Comparison of ENCODE assay signal across 17 mouse cellular contexts in genomic region chr4:119894797-119895458, GRCm38 (mm10).
A peak's percentile ranks its signal among the peaks of the same experiment; 100 is the strongest.
DNase-seq lines count a peak whose midpoint lies in the region; ATAC-seq and TF ChIP-seq lines count a peak whose summit lies in the region.
"Had no signal": no experiment of that assay in that cellular context is flagged by ENCODE, and none has a peak within 500 bp of the region (broad histone marks: within the 10 kb centered on the region; RNA-seq: fewer than 3 reads in every experiment).

No protein-coding gene starts in this region.

- H3K4me1 ChIP-seq in heart, embryonic 10.5 days, result 0 out of 2 replicates have a peak, but pooled peaks cover 4% of the 10 kb centered on the region
- H3K4me1 ChIP-seq in lung, postnatal 0 days (ENCODE audit: insufficient read depth, low read depth, low read length), result no peaks in the 10 kb centered on the region
- 0 out of 2 replicates have a peak, but pooled peaks cover 2% of the 10 kb centered on the region for H3K4me1 ChIP-seq in midbrain, embryonic 15.5 days
- H3K4me1 ChIP-seq: neural tube, embryonic 12.5 days had no signal

- TF ChIP-seq EP300 in lung, postnatal 0 days (IDR thresholded peaks at IDR 0.05), result no peak

- no peak overlapping the region for H3K4me2 ChIP-seq in lung, postnatal 0 days (replicated peaks; ENCODE audit: low read depth, low read length)
- no peak overlapping the region for H3K4me2 ChIP-seq in midbrain, embryonic 15.5 days
- H3K4me2 ChIP-seq: forebrain, embryonic 12.5 days; neural tube, embryonic 12.5 days had no signal

- 56% methylated on average over 13 of the region's 13 CpGs for WGBS in heart, embryonic 10.5 days
- 50% methylated on average over 13 of the region's 13 CpGs for WGBS in lung, postnatal 0 days
- 56% methylated on average over 13 of the region's 13 CpGs for WGBS in midbrain, embryonic 15.5 days

- peak; percentile 88 for DNase-seq in heart, embryonic 10.5 days (ENCODE audit: low spot score)
- DNase-seq in heart, adult 11 months, result no peak
- DNase-seq in lung, postnatal 0 days (ENCODE audit: low spot score), result no peak
- no peak for DNase-seq in lung, postnatal 4 days
- DNase-seq in liver, result peak; percentile 89
- DNase-seq in adrenal gland, postnatal 25 days, result no peak
- no peak for DNase-seq in adrenal gland, postnatal 14 days
- DNase-seq: cerebellum, adult 11 months; gastrocnemius, postnatal 36 days; heart, postnatal 36 days; lung, adult 18-20 months had no signal

- no peaks in the 10 kb centered on the region for H3K9me3 ChIP-seq in heart, embryonic 10.5 days
- no peaks in the 10 kb centered on the region for H3K9me3 ChIP-seq in lung, postnatal 0 days (ENCODE audit: low read length)
- no peaks in the 10 kb centered on the region for H3K9me3 ChIP-seq in midbrain, embryonic 15.5 days
- H3K9me3 ChIP-seq: forebrain, embryonic 12.5 days; neural tube, embryonic 12.5 days had no signal

- H3K9ac ChIP-seq in lung, postnatal 0 days (replicated peaks; ENCODE audit: low read depth), result no peak overlapping the region
- no peak overlapping the region for H3K9ac ChIP-seq in midbrain, embryonic 15.5 days
- H3K9ac ChIP-seq: forebrain, embryonic 12.5 days; neural tube, embryonic 12.5 days had no signal

- H3K36me3 ChIP-seq in heart, embryonic 10.5 days, result no peaks in the 10 kb centered on the region
- no peaks in the 10 kb centered on the region for H3K36me3 ChIP-seq in lung, postnatal 0 days (ENCODE audit: insufficient read depth, low read length)
- H3K36me3 ChIP-seq in midbrain, embryonic 15.5 days (replicated peaks), result no peaks in the 10 kb centered on the region
- H3K36me3 ChIP-seq: forebrain, embryonic 12.5 days; G1E; neural tube, embryonic 12.5 days had no signal

- no peak; the same call in 1 of the 2 replicates for ATAC-seq in lung, postnatal 0 days
- ATAC-seq in midbrain, embryonic 15.5 days (replicated peaks), result peak; percentile 91
- ATAC-seq: activated CD4-positive, CD25-positive, alpha-beta regulatory T cell, adult 4 months had no signal

- no peak for TF ChIP-seq CTCF in lung, postnatal 0 days (IDR thresholded peaks at IDR 0.05)

- H3K27me3 ChIP-seq in heart, embryonic 10.5 days (ENCODE audit: insufficient read depth, poor library complexity, severe bottlenecking), result 0 out of 2 replicates have a peak, but pooled peaks cover 7% of the 10 kb centered on the region
- H3K27me3 ChIP-seq in lung, postnatal 0 days (replicated peaks; ENCODE audit: insufficient read depth, low read length), result no peaks in the 10 kb centered on the region
- no peaks in the 10 kb centered on the region for H3K27me3 ChIP-seq in midbrain, embryonic 15.5 days (replicated peaks)
- H3K27me3 ChIP-seq: forebrain, embryonic 12.5 days; neural tube, embryonic 12.5 days had no signal

- H3K27ac ChIP-seq in heart, embryonic 10.5 days, result peak overlapping the region; percentile 10; the same call in 1 of the 2 replicates
- peak overlapping the region; percentile 43; the same call in 1 of the 2 replicates for H3K27ac ChIP-seq in lung, postnatal 0 days (ENCODE audit: low read length)
- H3K27ac ChIP-seq in midbrain, embryonic 15.5 days, result peak overlapping the region; percentile 60
- H3K27ac ChIP-seq: forebrain, embryonic 12.5 days; kidney, postnatal 0 days; neural tube, embryonic 12.5 days had no signal

- H3K4me3 ChIP-seq in heart, embryonic 10.5 days, result no peak overlapping the region
- H3K4me3 ChIP-seq in lung, postnatal 0 days (ENCODE audit: low read depth, low read length), result no peak overlapping the region
- H3K4me3 ChIP-seq in midbrain, embryonic 15.5 days, result no peak overlapping the region
- H3K4me3 ChIP-seq: forebrain, embryonic 12.5 days; neural tube, embryonic 12.5 days had no signal

Comparison
In these comparisons a context has a peak if more than half of its experiments do, and no peak if none do; other contexts are left out.
1. DNase-seq: peak in heart, embryonic 10.5 days (single experiment) and liver (single experiment); none in heart, adult 11 months (single experiment), lung, postnatal 0 days (single experiment), lung, postnatal 4 days (0 of 2), adrenal gland, postnatal 25 days (single experiment) and adrenal gland, postnatal 14 days (single experiment).
2. H3K27ac ChIP-seq: peak in every context shown above with its lines; median percentile 60 in midbrain, embryonic 15.5 days; 43 in lung, postnatal 0 days; 10 in heart, embryonic 10.5 days.